Mouse (Mus musculus) urinary bladder, postnatal 25 days (tissue): Measurements from ENCODE around the gene Gm7324.
"Not testable (repeated sequence)": the region's sequence is repeated elsewhere in the genome, so short reads cannot be mapped to it uniquely, and the experiment has no call there.

Source experiments
- DNase-seq: peaks from one replicate; pipeline ENCODE4 v3.0.0; 2022; ENCODE audit warnings: low spot score

The Gm7324 gene

GRCm38 (mm10) chr14:43697621-43698020 is at the start of gene Gm7324:
Gene Gm7324 (plus strand): TSS chr14:43697828.
- not testable (repeated sequence) for DNase-seq

GRCm38 (mm10) chr14:43677099-43677498 is 20.5 kb upstream of the Gm7324 start, which contains the start of gene Gm8165:
Gene Gm8165 (minus strand): TSS chr14:43677199.
- not testable (repeated sequence) for DNase-seq

GRCm38 (mm10) chr14:43727385-43727784 is 29.8 kb downstream of the Gm7324 start, which contains the start of gene Gm16506:
Gene Gm16506 (minus strand): TSS chr14:43727485.
- DNase-seq, result not testable (repeated sequence)

GRCm38 (mm10) chr14:43747566-43747965 is 49.9 kb downstream of the Gm7324 start, which contains the start of gene Gm6526:
Gene Gm6526 (plus strand): TSS chr14:43747866.
- DNase-seq, result not testable (repeated sequence)
